14 mouse cellular contexts compared by ENCODE assay signal in genomic region chr6:122921451-122921850, GRCm38 (mm10). TPM values are rescaled to one million over a fixed set of nuclear protein-coding genes. Genes with fewer than 3 reads are reported as not detected.
DNase-seq lines count a peak whose midpoint lies in the region; TF ChIP-seq lines count a peak whose summit lies in the region.
"Had no signal": no experiment of that assay in that cellular context is flagged by ENCODE, and none has a peak within 500 bp of the region (broad histone marks: within the 10 kb centered on the region; RNA-seq: fewer than 3 reads in every experiment).

Gene Clec4a1 (plus strand): TSS chr6:122921848.

- WGBS in cerebellum, adult 2 months = 52% methylated on average over 4 of the region's 4 CpGs

- no peaks in the 10 kb centered on the region for H3K4me1 ChIP-seq in cerebellum, adult 2 months (ENCODE audit: control insufficient read depth, insufficient read depth, low read length)
- H3K4me1 ChIP-seq: embryonic facial prominence, embryonic 12.5 days; forebrain, embryonic 13.5 days; hindbrain, embryonic 10.5 days; intestine, embryonic 15.5 days had no signal

- peak; percentile 9 for DNase-seq in layer of hippocampus, adult 9-10 months (ENCODE audit: low spot score)
- DNase-seq in layer of hippocampus, postnatal 10 days (ENCODE audit: low spot score in 2 of 2) = no peak
- DNase-seq in urinary bladder, adult 2 months (ENCODE audit: low spot score) = no peak
- DNase-seq in urinary bladder, postnatal 36 days (ENCODE audit: low spot score in 2 of 2) = no peak
- DNase-seq in lung, postnatal 36 days = peak; percentile 40
- DNase-seq in cerebellum, adult 2 months = no peak
- DNase-seq in cerebellum, adult 18-20 months = no peak
- DNase-seq: adrenal gland, postnatal 25 days; cerebellum, adult 9-10 months; gastrocnemius, postnatal 25 days had no signal

- H3K27ac ChIP-seq in cerebellum, adult 2 months (ENCODE audit: insufficient read depth, low read length) = no peak within 1 kb of the TSS
- H3K27ac ChIP-seq: embryonic facial prominence, embryonic 12.5 days; forebrain, embryonic 13.5 days; hindbrain, embryonic 10.5 days; intestine, embryonic 15.5 days had no signal

- no peaks in the 10 kb centered on the region for H3K27me3 ChIP-seq in cerebellum, adult 2 months (ENCODE audit: control insufficient read depth, insufficient read depth, low read length)
- H3K27me3 ChIP-seq: embryonic facial prominence, embryonic 12.5 days; forebrain, embryonic 13.5 days; intestine, embryonic 15.5 days had no signal

- no peak within 1 kb of the TSS for H3K4me3 ChIP-seq in cerebellum, adult 2 months (replicated peaks; ENCODE audit: insufficient read depth, low read depth, low read length)
- H3K4me3 ChIP-seq: embryonic facial prominence, embryonic 12.5 days; forebrain, embryonic 13.5 days; hindbrain, embryonic 10.5 days; intestine, embryonic 15.5 days had no signal

- no peak for TF ChIP-seq POLR2A in cerebellum, adult 2 months (IDR thresholded peaks at IDR 0.05; ENCODE audit: borderline replicate concordance, insufficient read depth, low read length)

- no peak for TF ChIP-seq CTCF in cerebellum, adult 2 months (IDR thresholded peaks at IDR 0.05; ENCODE audit: borderline replicate concordance, insufficient read depth, low read depth, low read length)

RNA-seq across cellular contexts. Expression of gene Clec4a1, which starts in this region (rescaled TPM):
- total RNA-seq in layer of hippocampus, postnatal 10 days (2021) = under 1 TPM; 0.46 to 0.56 TPM
- polyA plus RNA-seq in urinary bladder, adult 2 months (2012; rRNA removed) = 11.0 and 11.4 TPM in 2 replicates
- 0.13 and 0.16 TPM in 2 replicates for polyA plus RNA-seq in cerebellum, adult 2 months (2012; rRNA removed)

Comparison
In these comparisons a context has a peak if more than half of its experiments do, and no peak if none do; other contexts are left out.
1. RNA of gene Clec4a1 (polyA plus RNA-seq): 11.0 to 11.4 TPM in urinary bladder, adult 2 months; 0.13 to 0.16 TPM in cerebellum, adult 2 months; every median in the first group is over 10 times any median in the second.
2. DNase-seq: peak in layer of hippocampus, adult 9-10 months (single experiment) and lung, postnatal 36 days (single experiment); none in layer of hippocampus, postnatal 10 days (0 of 2), urinary bladder, adult 2 months (single experiment), urinary bladder, postnatal 36 days (0 of 2), cerebellum, adult 2 months (0 of 2) and cerebellum, adult 18-20 months (0 of 2).